Mouse (Mus musculus): Measurements from ENCODE around the gene Nfyb. TPM values are rescaled to one million over a fixed set of nuclear protein-coding genes. Genes with fewer than 3 reads are reported as not detected.

The Nfyb gene
- polyA plus RNA-seq, 1 experiment from 2014 or later: 22.2 TPM

DNA sequence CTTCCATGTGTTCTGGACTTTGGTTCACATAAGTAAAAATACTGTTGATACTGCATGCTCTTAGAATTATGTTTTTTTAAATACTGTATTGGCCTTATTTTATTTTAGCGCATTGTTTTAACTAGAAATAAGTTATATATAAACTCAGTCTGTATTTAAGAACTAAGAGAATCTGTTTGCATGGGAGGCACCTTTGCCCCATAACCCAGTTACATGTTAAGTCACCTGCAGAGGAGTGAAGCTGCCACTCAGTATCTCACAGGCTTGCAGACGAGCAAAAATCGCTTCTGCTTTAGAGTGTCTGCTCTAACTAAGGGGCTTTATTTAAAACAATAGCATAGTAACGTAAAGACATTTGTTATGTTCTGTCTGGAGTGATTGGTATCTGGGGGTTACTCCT, 22.1 kb downstream of the Nfyb start:
- Histone ChIP-seq H3K27me3 (no peaks in the 10 kb centered on the region), H3K36me3 (peaks cover 32% of the 10 kb centered on the region)
- WGBS: 89% methylated on average over 4 of the region's 4 CpGs

DNA sequence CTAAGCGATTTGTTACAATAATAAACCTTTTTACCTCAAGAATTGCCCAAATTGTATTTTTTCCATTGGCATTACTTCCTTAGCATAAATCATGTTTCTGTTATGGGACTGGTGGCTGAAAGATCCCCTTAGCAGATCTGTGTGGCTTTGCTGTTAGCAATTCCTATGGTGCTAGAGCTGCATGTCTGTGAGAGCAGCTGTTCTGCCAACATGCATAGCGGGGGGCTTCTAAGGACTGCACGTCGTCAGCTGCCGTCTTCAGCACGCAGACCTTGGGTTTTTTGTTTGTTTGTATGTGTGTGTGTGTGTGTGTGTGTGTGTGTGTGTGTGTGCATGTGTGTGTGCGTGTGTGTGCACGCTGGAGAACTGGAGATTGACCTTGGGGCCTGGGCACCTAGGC, 22.6 kb downstream of the Nfyb start:
- H3K27ac ChIP-seq: no peak overlapping the region
- H3K4me1 ChIP-seq (replicated peaks): no peaks in the 10 kb centered on the region
- no peak for ATAC-seq (replicated peaks; ENCODE audit: insufficient number of reproducible peaks, insufficient read depth, low FRiP score, low read depth)
- peaks cover 29% of the 10 kb centered on the region for H3K36me3 ChIP-seq
- 84% methylated on average over 8 of the region's 8 CpGs for WGBS
- H3K9me3 ChIP-seq (replicated peaks): no peaks in the 10 kb centered on the region
- H3K9ac ChIP-seq: no peak overlapping the region
- no peak overlapping the region for H3K4me3 ChIP-seq
- H3K27me3 ChIP-seq: no peaks in the 10 kb centered on the region
- no peak overlapping the region for H3K4me2 ChIP-seq

More for the DNA sequence above, 22.1 kb downstream of the Nfyb start:
- Histone ChIP-seq H3K4me2 (no peak overlapping the region), H3K9ac (no peak overlapping the region), H3K4me3 (no peak overlapping the region), H3K27ac (no peak overlapping the region), H3K4me1 (replicated peaks) (no peaks in the 10 kb centered on the region), H3K9me3 (replicated peaks) (no peaks in the 10 kb centered on the region)
- ATAC-seq (replicated peaks; ENCODE audit: insufficient number of reproducible peaks, insufficient read depth, low FRiP score, low read depth): no peak

DNA sequence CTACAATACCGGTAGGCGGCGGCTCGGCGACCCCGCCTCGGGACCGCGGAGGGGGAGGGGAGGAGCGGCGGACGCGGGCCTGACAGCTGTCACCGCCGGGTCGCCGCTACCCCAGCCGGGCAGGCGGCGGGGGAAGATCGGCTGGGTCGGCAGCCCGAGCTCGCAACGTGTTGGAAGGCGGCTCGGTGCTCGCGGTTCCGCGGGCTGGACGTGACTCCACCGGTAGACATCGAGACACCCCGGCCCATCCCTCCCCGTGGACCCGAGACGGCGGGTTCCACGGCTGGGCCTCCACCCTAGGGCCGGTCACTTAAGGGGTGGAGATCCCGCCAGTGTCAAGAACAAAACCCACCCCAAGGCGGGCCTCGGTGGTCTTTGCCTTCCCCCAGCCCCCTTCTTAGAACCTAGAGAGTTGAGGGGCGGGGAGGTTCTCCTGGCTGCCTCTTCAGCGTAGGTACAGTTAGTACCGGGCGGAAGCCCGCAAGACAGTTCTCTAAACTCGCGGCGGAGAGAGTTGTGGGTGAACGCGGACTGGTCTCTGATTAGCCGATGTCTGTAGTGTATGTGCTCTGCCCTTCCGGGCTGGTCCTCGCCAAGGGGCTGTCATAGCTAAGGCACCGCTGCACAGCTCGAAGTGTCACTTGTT, 64.5 kb downstream of the Nfyb start:
- Histone ChIP-seq H3K4me1 (replicated peaks) (peaks cover 23% of the 10 kb centered on the region), H3K4me3 (peak overlapping the region; percentile 81), H3K27me3 (no peaks in the 10 kb centered on the region), H3K27ac (peak overlapping the region; percentile 66), H3K36me3 (peaks cover 15% of the 10 kb centered on the region), H3K4me2 (peak overlapping the region; percentile 83), H3K9ac (peak overlapping the region; percentile 79), H3K9me3 (replicated peaks) (no peaks in the 10 kb centered on the region)
- 0% methylated on average over 56 of the region's 59 CpGs for WGBS
- ATAC-seq (replicated peaks; ENCODE audit: insufficient number of reproducible peaks, insufficient read depth, low FRiP score, low read depth): peak; percentile 68

DNA sequence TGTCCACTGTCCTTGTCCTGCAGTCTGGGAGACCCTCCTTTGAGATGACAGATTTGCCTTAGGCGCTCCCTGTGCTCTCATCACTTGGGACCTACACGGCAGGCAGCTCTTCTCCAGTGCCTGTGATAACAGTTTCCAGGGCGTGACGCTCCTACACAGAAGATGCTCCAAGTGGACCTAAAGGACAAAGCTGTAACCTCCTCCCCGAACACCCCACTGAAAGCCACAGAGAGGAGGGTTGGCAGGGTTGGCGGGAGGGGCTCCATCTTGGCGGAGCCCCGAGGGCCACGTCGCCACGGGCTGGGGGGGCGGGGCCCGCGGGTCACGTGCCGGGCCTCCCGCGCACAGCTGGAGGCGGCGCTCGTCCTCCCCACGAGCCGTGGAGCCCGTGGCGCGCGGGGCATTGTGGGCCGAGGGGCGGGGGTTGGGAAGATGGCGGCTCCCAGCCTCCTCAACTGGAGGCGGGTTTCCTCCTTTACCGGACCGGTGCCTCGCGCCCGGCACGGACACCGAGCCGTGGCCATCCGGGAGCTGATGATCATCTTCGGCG, 65.2 kb downstream of the Nfyb start:
- H3K4me3 ChIP-seq: peak overlapping the region; percentile 81
- WGBS: under 1% methylated on average over 41 of the region's 42 CpGs
- H3K4me2 ChIP-seq: peak overlapping the region; percentile 83
- H3K9ac ChIP-seq: peak overlapping the region; percentile 79
- peaks cover 23% of the 10 kb centered on the region for H3K4me1 ChIP-seq (replicated peaks)
- peak; percentile 94 for ATAC-seq (replicated peaks; ENCODE audit: insufficient number of reproducible peaks, insufficient read depth, low FRiP score, low read depth)
- no peaks in the 10 kb centered on the region for H3K9me3 ChIP-seq (replicated peaks)
- no peaks in the 10 kb centered on the region for H3K27me3 ChIP-seq
- peaks cover 11% of the 10 kb centered on the region for H3K36me3 ChIP-seq
- peak overlapping the region; percentile 66 for H3K27ac ChIP-seq

Other genes starting within 250 kb of the Nfyb start
- 34.7 and 42.3 TPM in 2 replicates for gene 1190007I07Rik, start 140.9 kb downstream of the Nfyb start, polyA plus RNA-seq (2015; fragmentation: Nextera tagmentation; extraction: Ambion mirVana)
- 59.4 and 73.4 TPM in 2 replicates for gene Tdg, start 134.3 kb downstream of the Nfyb start, polyA plus RNA-seq (2015; fragmentation: Nextera tagmentation; extraction: Ambion mirVana)
- 3.8 and 4.6 TPM in 2 replicates for gene Glt8d2, start 73.5 kb downstream of the Nfyb start, polyA plus RNA-seq (2015; fragmentation: Nextera tagmentation; extraction: Ambion mirVana)
- gene Hcfc2, start 68.0 kb downstream of the Nfyb start, polyA plus RNA-seq (2015; fragmentation: Nextera tagmentation; extraction: Ambion mirVana): 35.3 and 42.4 TPM in 2 replicates
- 53.6 and 64.9 TPM in 2 replicates for gene Txnrd1, start 69.8 kb upstream of the Nfyb start, polyA plus RNA-seq (2015; fragmentation: Nextera tagmentation; extraction: Ambion mirVana)
- 0.15 and 0.42 TPM in 2 replicates for gene Eid3, start 102.5 kb upstream of the Nfyb start, polyA plus RNA-seq (2015; fragmentation: Nextera tagmentation; extraction: Ambion mirVana)
- gene Chst11, start 221.4 kb upstream of the Nfyb start, polyA plus RNA-seq (2015; fragmentation: Nextera tagmentation; extraction: Ambion mirVana): 2.0 and 2.1 TPM in 2 replicates